Mouse (Mus musculus) limb, embryonic 11.5 days (tissue): ENCODE data around the gene Coro6. TPM values are rescaled to one million over a fixed set of nuclear protein-coding genes. Genes with fewer than 3 reads are reported as not detected.
A peak's percentile ranks its signal among the peaks of the same experiment; 100 is the strongest.

Experiments used
- ATAC-seq: fragments of 200-750 bp; cut with Nextera tagmentation; 2 replicates; pipeline ENCODE4 v1.8.0; 2017; ENCODE audit warnings: low read depth; ENCODE audit not compliant: insufficient number of reproducible peaks, low FRiP score, low TSS enrichment
- DNase-seq: peaks from one replicate; pipeline ENCODE4 v3.0.0-alpha.2; 2015; ENCODE audit warnings: low spot score
- H3K27ac ChIP-seq: fragments of 300-500 bp; sonication (generic); replicated peaks from 2 replicates; pipeline ENCODE4 v1.5.1; 2014; ENCODE audit warnings: low read depth, mild to moderate bottlenecking, low read length
- H3K27me3 ChIP-seq: fragments of 300-500 bp; sonication (generic); 2 replicates; pipeline ENCODE4 v1.6.1; 2014; ENCODE audit warnings: mild to moderate bottlenecking, low read length, mixed read lengths; ENCODE audit not compliant: control insufficient read depth, insufficient read depth
- H3K36me3 ChIP-seq: fragments of 300-500 bp; sonication (generic); 2 replicates; pipeline ENCODE4 v1.6.1; 2014; ENCODE audit warnings: mild to moderate bottlenecking, low read length, moderate library complexity, mixed read lengths; ENCODE audit not compliant: control insufficient read depth, insufficient read depth
- H3K4me1 ChIP-seq: fragments of 300-500 bp; sonication (generic); 2 replicates; pipeline ENCODE4 v1.6.1; 2014; ENCODE audit warnings: low read length, mixed read lengths; ENCODE audit not compliant: control insufficient read depth, insufficient read depth
- H3K4me2 ChIP-seq: fragments of 300-500 bp; sonication (generic); 2 replicates; pipeline ENCODE4 v1.6.1; 2014; ENCODE audit warnings: low read depth, mild to moderate bottlenecking, moderate library complexity; ENCODE audit not compliant: severe bottlenecking
- H3K4me3 ChIP-seq: fragments of 300-500 bp; sonication (generic); 2 replicates; pipeline ENCODE4 v1.5.1; 2014; ENCODE audit warnings: low read depth, low read length
- H3K9ac ChIP-seq: fragments of 300-500 bp; sonication (generic); 2 replicates; pipeline ENCODE4 v1.6.1; 2014; ENCODE audit warnings: mild to moderate bottlenecking, low read length
- H3K9me3 ChIP-seq: fragments of 300-500 bp; sonication (generic); 2 replicates; pipeline ENCODE4 v1.6.1; 2016; ENCODE audit warnings: low read length; ENCODE audit not compliant: control insufficient read depth
- WGBS: fragments of 180-500 bp; shearing (Covaris S2); extraction: QIAGEN DNeasy Blood & Tissue Kit; methylation state at CpG from one replicate; pipeline ENCODE4 v1.1.7; 2014; 5-methylcytosine and 5-hydroxymethylcytosine counted together
- polyA plus RNA-seq: library from polyadenylated mRNA; unstranded; fragments of >200 nt; fragmentation: Nextera tagmentation; extraction: Ambion mirVana; gene quantifications from 2 replicates; pipeline ENCODE4 v1.2.1, GENCODE M21; 2014

Coro6 gene
- polyA plus RNA-seq, 1 experiment from 2014 or later: 0.29 TPM

- DNase-seq (peak; percentile 77), ATAC-seq (no peak)
- peaks cover 47% of the 10 kb centered on the region for H3K27me3 ChIP-seq
- peak overlapping the region; percentile 27; the same call in 1 of the 2 replicates for H3K4me2 ChIP-seq
- no peak overlapping the region for H3K9ac ChIP-seq
- H3K4me3 ChIP-seq: no peak overlapping the region
- 0 out of 2 replicates have a peak, but pooled peaks cover under 1% of the 10 kb centered on the region for H3K4me1 ChIP-seq
- H3K9me3 ChIP-seq: no peaks in the 10 kb centered on the region
- no peaks in the 10 kb centered on the region; the same call in 1 of the 2 replicates for H3K36me3 ChIP-seq
- 5% methylated on average over 25 of the region's 25 CpGs for WGBS
- H3K27ac ChIP-seq: no peak overlapping the region
Measured at GRCm38 (mm10) chr11:77467157-77467556, 4.9 kb downstream of the Coro6 start.

- Histone ChIP-seq H3K4me1 (no peaks in the 10 kb centered on the region), H3K9ac (no peak overlapping the region), H3K36me3 (peaks cover 5% of the 10 kb centered on the region), H3K4me3 (no peak overlapping the region), H3K27me3 (peaks cover 41% of the 10 kb centered on the region), H3K27ac (no peak overlapping the region), H3K9me3 (no peaks in the 10 kb centered on the region), H3K4me2 (no peak overlapping the region)
- 17% methylated on average over 20 of the region's 20 CpGs for WGBS
- DNase-seq: peak; percentile 79
- no peak for ATAC-seq
Measured at GRCm38 (mm10) chr11:77467784-77468183, 5.6 kb downstream of the Coro6 start.

- no peak overlapping the region for H3K9ac ChIP-seq
- H3K27me3 ChIP-seq: peaks cover 39% of the 10 kb centered on the region
- no peak overlapping the region for H3K4me3 ChIP-seq
- no peak overlapping the region for H3K27ac ChIP-seq
- H3K36me3 ChIP-seq: peaks cover 7% of the 10 kb centered on the region
- 89% methylated on average over 9 of the region's 9 CpGs for WGBS
- no peaks in the 10 kb centered on the region for H3K4me1 ChIP-seq
- H3K4me2 ChIP-seq: no peak overlapping the region
- DNase-seq (no peak), ATAC-seq (no peak)
- no peaks in the 10 kb centered on the region for H3K9me3 ChIP-seq
Measured at GRCm38 (mm10) chr11:77468397-77468796, 6.2 kb downstream of the Coro6 start.

DNA sequence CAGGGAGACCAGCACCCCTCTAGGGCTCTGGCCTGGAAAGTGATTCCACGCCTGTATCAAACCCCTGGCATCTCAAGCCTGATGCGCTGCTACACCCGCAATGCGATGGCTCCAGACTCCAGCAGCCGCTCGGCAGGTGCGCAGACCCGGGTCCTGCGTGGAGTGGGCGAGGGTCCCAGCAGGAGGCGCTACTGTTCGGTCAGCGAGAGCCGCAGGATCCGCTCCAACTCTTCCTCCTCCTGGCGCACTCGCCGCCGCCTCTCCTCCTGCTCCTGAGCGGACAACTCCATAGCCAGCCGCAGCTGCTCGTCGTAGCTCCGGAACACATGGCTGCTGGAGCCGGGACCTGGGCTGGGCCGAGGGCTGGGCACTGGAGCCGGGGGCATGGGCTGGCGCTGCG lies 9.2 kb downstream of the Coro6 start:
- H3K27me3 ChIP-seq: peaks cover 19% of the 10 kb centered on the region
- no peak overlapping the region for H3K27ac ChIP-seq
- no peak for DNase-seq
- no peaks in the 10 kb centered on the region for H3K4me1 ChIP-seq
- H3K4me2 ChIP-seq: no peak overlapping the region
- no peak for ATAC-seq
- no peaks in the 10 kb centered on the region for H3K9me3 ChIP-seq
- 68% methylated on average over 26 of the region's 29 CpGs for WGBS
- peaks cover 7% of the 10 kb centered on the region for H3K36me3 ChIP-seq
- no peak overlapping the region for H3K9ac ChIP-seq
- no peak overlapping the region for H3K4me3 ChIP-seq

GRCm38 (mm10) chr11:77472775-77473174 lies 10.6 kb downstream of the Coro6 start:
- Histone ChIP-seq H3K4me1 (no peaks in the 10 kb centered on the region), H3K27me3 (peaks cover 6% of the 10 kb centered on the region), H3K36me3 (peaks cover 7% of the 10 kb centered on the region), H3K9me3 (no peaks in the 10 kb centered on the region), H3K4me3 (no peak overlapping the region), H3K27ac (no peak overlapping the region), H3K9ac (no peak overlapping the region), H3K4me2 (no peak overlapping the region)
- ATAC-seq: no peak
- WGBS: 88% methylated on average over 16 of the region's 16 CpGs
- DNase-seq: no peak

DNA sequence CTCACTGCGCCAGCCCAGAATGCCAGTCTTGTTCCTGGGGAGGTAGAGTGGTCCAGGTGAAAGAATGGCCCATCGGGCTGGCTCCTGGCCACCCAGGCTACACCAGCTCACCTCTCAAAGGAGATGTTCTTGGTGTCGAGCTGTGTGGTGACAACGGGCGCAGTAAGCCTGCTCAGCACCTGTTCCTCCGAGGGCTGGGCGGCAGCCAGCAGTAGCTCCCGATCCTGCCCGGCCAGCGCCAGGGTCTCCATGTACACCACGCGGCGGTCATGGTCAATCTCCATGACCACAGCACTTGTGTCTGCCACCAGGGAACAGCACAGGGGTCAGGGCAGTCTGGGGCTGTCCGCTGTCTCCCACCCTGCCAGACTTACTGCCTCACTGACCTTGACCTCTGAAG lies 14.0 kb downstream of the Coro6 start:
- no peak overlapping the region for H3K27ac ChIP-seq
- WGBS: 95% methylated on average over 14 of the region's 14 CpGs
- no peaks in the 10 kb centered on the region for H3K27me3 ChIP-seq
- H3K4me3 ChIP-seq: no peak overlapping the region
- no peak overlapping the region for H3K4me2 ChIP-seq
- no peak for DNase-seq
- no peak for ATAC-seq
- H3K36me3 ChIP-seq: peaks cover 7% of the 10 kb centered on the region
- H3K4me1 ChIP-seq: no peaks in the 10 kb centered on the region
- no peaks in the 10 kb centered on the region for H3K9me3 ChIP-seq
- H3K9ac ChIP-seq: no peak overlapping the region

DNA sequence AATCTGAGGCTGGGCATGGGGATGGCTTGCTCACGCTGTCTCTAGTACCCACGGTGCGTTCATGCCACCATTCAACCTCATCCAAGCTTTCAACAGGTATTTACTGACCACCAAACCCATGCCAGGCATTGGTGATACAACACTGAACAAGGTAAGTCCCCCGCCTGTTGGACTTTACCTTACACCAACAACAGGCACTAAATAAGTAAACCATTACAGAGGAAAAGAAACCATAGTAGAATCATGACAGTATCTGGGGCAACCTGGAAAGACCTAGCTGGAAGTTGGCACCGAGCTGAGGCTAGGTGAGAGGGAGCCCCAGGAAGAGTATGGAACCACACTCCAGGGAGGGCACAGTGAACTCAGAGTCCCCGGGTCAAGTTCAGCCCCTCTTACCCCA lies 14.7 kb downstream of the Coro6 start:
- WGBS: 93% methylated on average over 6 of the region's 6 CpGs
- H3K9ac ChIP-seq: no peak overlapping the region
- H3K4me2 ChIP-seq: no peak overlapping the region
- H3K9me3 ChIP-seq: no peaks in the 10 kb centered on the region
- no peak overlapping the region for H3K4me3 ChIP-seq
- H3K4me1 ChIP-seq: no peaks in the 10 kb centered on the region
- no peaks in the 10 kb centered on the region for H3K27me3 ChIP-seq
- DNase-seq (no peak), ATAC-seq (no peak)
- peaks cover 7% of the 10 kb centered on the region for H3K36me3 ChIP-seq
- no peak overlapping the region for H3K27ac ChIP-seq

- Histone ChIP-seq H3K9me3 (no peaks in the 10 kb centered on the region), H3K27ac (no peak overlapping the region), H3K4me3 (no peak overlapping the region), H3K9ac (no peak overlapping the region), H3K27me3 (no peaks in the 10 kb centered on the region), H3K4me2 (no peak overlapping the region), H3K36me3 (no peaks in the 10 kb centered on the region), H3K4me1 (peaks cover 28% of the 10 kb centered on the region)
- DNase-seq: no peak
- no peak for ATAC-seq
- 63% methylated on average over 3 of the region's 3 CpGs for WGBS
Measured at GRCm38 (mm10) chr11:77483043-77483442, 20.8 kb downstream of the Coro6 start.

DNA sequence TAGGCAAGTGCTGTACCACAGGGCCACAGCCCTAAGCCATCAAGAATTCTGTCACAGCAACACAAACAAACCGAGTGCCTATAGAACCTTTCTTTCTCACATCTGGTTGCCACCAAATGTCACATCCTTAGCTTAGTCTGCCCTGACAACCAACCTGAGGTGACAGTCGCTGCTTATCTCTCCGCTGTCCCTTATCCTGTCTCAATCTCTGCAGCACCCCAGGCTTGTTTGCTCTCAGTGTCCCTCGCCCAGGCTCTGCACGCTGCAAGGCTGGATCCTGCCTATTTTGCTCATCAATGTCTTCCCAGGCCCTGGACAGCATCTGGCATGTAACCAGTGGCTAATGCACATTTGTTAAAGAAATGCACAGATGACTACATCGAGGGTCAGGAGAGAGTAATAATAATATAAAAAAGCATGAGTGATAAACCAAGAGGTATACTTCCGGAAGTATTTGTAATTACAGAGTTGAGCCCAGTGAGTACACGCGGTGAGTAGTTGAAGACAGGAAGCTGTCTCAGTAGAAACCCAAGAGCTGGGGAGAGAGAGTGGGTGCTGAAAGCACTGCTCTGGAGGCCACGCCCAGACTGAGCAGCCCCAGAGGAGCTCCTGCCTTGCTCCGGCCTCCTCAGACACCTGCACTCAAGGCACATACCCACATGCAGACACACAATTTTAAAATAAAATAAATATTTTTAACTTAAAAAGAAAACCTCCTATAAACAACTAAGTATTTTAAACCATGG lies 21.5 kb downstream of the Coro6 start:
- 66% methylated on average over 11 of the region's 11 CpGs for WGBS
- Histone ChIP-seq H3K4me1 (peaks cover 34% of the 10 kb centered on the region), H3K9ac (no peak overlapping the region), H3K27ac (no peak overlapping the region), H3K4me2 (no peak overlapping the region), H3K27me3 (no peaks in the 10 kb centered on the region), H3K36me3 (no peaks in the 10 kb centered on the region), H3K9me3 (no peaks in the 10 kb centered on the region), H3K4me3 (no peak overlapping the region)
- DNase-seq: no peak
- no peak for ATAC-seq
